Mouse (Mus musculus) cerebellum, postnatal 10 days (tissue): ENCODE data around the gene Dpf2.
"Not testable (repeated sequence)": the region's sequence is repeated elsewhere in the genome, so short reads cannot be mapped to it uniquely, and the experiment has no call there.

Source experiments
- DNase-seq, 2 experiments: peaks; one replicate each; pipeline ENCODE4 v3.0.0; 2021; ENCODE audit warnings: mixed read lengths in 2 of 2

The Dpf2 gene

DNA sequence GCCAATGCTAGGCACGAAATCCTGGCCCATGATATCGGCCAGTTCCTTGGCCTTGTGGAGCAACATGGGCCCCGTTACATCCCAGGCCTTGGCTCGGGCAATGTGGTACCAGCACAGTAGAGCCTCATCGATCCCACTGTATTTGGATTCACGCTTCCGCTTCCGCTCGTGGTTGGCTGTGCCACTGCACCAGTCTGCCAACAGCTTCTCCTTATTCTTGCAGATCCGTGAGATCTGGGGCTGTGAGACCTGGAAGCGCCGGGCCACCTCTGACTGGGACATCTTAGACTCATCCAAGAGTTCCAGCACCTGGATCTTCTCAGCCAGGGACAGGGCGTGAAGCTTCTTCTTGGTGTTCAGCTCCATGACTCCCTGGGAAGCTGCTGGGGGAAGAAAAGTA, 20.1 kb downstream of the Dpf2 start:
- peak in 1 of 2 experiments; percentile 33 for DNase-seq

DNA sequence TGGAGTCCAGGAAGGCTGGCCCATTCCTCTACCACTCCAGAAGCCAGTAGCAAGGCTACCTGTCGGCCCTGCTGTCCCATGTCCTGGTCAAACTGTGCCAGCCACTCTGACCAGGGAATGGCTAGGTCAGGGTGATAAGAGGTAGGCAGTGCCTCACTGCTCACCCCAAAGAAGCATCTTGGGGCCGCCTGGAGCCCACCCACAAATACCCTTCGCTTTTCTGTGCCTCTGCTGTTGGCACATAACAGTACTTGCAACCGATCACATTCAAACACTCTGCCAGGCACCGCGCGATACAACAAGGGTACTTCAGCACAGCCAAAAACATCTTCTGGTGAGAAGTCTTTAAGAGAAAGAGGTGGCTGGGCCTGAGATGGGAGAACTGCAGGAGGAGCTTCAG, 20.5 kb downstream of the Dpf2 start:
- DNase-seq, result no peak

DNA sequence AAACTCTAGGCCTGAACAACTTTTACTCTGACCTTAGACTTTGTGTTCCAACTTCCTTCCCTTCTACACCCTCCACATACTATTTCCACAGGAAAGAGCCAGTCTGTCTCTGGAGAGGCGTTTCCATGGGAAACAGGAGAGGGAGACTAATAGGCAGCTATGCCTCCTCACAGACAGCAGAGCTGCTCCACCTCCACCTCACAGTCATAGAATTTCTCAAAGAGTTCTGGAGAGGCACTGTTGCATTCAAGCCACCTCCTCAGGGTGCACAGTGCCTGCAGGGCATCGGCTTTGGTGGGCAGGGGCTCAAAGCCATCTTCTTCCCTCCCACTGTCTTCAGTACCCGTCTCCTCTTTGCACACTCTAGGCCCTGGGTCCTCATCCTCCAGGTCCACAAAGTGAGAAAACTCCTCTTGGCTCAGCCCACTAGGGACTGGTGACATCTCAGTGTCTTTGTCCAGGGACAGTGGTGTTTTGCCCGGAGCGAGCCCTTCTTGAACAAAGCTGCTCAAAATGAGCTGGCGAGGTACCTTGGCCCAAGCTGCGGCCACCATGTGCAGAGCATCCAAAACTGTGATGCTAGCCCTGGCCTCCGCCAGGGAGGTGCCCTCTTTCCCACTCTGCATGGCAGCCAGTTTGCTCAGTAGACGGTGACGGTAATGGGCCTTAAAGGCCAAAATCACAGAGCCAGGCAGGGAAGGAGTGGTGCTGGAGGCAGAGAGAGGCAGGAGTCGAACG, 21.1 kb downstream of the Dpf2 start:
- peak; percentile 41 to 57 for DNase-seq

DNA sequence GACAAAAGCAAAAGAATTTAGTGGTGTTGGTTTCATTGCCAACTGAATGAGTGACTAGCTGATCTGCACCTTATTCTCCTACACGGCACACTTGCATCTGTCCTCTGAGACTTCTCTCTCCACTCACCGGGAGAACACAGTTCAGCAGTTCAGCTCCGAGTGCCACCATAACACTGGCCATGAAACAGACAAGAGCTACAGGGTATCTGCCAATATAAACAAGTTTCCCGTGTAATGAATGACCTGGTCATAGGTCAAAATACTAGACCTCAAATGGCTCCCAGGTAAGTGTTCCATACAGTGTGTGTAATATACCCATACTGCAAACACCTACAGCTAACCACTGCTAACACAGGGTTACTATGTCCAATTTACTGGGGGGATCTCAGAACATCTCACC, 23.6 kb downstream of the Dpf2 start:
- DNase-seq, result no peak

DNA sequence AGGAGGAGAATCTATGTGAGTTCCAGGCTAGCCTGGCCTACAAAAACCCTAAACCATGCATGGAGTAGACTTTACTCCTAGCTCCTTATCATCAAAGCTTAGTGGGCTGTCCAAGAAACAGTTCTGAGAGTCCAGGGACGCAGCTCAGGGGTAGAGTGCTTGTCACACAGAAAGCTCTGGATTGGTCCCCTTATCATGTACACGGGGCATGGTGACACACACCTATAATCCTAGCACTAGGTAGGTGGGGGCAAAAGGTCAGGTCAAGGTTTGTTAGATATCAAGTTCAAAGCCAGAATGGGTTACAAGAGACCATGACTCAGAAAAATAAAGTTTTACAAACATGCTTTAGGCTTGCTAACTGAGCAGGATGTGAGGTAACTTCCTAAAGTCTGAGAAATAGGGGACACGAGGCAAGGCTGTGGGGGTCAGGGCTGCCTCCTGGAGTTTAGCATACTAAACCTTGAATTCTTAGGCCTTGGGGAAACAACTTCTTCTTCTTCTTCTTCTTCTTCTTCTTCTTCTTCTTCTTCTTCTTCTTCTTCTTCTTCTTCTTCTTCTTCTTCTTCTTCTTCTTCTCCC, 25.5 kb downstream of the Dpf2 start:
- DNase-seq, result no peak

DNA sequence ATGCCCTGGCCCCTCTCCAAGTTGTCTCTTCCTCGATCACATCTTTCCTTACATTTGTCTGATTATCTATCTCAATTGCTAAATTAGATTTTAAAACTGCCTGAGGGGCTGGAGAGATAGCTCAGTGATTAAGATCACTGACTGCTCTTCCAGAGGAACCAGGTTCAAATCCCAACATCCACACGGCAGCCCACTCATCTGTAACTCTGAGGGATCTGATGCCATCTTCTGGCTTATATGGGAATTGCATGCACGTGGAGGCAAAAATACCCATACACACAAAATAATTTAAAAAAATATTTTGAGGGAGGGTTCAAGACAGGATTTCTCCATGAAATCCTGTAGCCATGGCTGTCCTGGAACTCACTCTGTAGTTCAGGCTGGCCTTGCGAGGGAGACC, 27.0 kb downstream of the Dpf2 start:
- DNase-seq, result peak; percentile 40 to 56

DNA sequence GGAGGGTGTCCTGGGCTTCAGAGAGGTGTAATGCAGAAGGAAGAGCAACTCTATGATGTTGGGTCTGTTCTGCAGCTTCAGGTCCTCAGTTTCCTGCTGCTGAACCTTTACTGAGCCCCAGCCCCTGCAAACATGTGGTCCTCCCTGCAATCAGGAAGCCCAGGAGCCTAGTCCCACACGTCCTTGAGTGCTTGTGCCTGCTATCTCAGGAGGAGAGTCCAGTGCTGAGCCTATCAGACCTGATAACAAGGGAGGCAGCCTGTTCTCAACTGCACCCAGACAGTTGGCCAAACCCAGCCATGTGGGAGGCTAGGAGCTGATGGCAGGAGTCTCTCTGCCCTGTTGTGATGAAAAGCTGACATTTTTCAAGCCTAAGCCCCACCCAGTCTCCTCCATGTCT, 28.9 kb downstream of the Dpf2 start:
- no peak for DNase-seq

DNA sequence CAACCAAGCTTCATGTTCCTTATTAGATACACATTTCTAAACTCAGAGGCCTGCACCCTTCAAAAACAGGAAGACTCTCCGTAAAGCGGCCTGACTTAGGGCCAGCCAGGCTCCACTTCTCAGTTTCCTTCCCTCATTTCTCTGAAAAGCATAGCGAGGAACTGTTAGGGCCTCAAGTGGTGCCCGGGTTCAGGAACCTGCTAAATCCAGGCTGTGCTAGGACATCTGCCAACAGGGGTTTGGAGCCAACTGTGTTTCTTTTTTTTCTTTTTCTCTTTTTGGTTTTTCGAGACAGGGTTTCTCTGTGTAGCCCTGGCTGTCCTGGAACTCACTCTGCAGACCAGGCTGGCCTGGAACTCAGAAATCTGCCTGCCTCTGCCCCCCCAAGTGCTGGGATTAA, 30.7 kb downstream of the Dpf2 start:
- not testable (repeated sequence) for DNase-seq

DNA sequence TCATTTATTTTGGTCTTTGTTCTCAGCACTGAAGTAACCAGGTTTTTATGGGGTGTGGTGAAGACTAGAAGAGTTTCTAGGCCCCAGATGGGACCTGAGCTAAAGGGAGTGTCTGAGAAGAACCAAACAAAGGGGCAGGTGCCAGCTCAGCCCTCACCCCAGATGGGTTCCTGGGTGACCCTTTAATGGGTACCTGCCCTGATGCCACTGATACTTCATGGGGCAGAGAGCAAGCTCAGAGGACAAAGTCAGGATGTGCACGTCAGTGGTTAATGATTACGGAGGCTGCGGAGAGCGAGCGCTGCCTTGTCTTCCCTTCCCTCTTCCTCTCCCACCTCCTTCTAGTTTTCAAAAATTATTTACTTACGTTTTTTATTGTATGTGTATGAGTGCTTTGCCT, 31.7 kb downstream of the Dpf2 start:
- no peak for DNase-seq

DNA sequence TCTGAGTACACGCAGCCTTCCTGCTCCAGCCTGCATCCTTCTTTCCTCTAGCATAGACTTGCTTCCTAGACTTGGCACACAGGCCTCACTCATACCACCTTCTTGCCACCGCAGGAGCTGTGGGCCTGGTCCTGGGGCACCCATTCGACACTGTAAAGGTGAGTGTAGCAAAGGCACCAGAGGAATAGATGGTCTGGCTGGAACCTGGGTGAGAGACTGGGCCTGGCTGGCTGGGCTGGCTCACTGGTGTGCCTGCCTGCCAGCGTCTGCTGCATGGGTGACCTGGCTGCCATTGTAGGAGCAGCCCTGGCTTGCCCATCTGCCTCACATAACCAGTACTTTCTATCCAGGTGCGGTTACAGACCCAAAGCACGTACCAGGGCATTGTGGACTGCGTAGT, 33.1 kb downstream of the Dpf2 start:
- no peak for DNase-seq

DNA sequence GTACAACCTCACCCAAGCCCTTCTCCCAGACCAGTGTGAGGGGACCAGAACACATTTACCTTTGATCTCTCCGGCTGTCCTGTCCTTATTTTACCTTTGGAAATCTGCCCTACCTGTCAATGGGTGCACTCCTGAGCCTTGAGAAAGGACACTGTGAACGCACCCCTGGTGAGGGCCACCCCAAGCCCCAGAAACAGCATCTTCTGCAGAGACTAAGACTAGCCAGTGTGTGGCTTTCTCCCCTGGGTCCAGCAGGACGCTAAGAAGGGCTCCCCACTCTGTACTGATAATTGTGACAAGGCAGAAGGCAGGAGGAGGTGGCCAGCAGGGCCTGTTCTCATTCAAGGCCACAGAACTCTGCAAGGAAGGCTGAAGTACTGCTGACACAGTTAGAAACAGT, 33.9 kb downstream of the Dpf2 start:
- DNase-seq, result no peak

DNA sequence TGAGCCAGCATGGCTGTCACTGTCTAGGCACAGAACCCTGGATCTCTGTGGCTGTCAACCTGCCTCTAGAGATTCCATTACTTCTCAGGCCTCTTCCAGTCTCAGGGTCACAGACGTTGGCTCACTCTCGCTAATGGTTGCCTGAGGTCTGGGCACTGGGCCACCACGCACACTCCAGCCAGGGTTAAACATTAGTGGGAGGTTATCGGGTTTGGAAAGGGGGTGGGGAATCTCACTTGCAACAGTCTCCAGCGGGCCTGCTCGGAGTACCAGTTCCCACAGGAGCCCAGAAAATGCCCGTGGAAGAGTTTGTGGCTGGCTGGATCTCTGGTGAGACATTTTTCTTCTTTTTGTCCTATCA, 34.5 kb downstream of the Dpf2 start:
- peak; percentile 53 to 57 for DNase-seq

DNA sequence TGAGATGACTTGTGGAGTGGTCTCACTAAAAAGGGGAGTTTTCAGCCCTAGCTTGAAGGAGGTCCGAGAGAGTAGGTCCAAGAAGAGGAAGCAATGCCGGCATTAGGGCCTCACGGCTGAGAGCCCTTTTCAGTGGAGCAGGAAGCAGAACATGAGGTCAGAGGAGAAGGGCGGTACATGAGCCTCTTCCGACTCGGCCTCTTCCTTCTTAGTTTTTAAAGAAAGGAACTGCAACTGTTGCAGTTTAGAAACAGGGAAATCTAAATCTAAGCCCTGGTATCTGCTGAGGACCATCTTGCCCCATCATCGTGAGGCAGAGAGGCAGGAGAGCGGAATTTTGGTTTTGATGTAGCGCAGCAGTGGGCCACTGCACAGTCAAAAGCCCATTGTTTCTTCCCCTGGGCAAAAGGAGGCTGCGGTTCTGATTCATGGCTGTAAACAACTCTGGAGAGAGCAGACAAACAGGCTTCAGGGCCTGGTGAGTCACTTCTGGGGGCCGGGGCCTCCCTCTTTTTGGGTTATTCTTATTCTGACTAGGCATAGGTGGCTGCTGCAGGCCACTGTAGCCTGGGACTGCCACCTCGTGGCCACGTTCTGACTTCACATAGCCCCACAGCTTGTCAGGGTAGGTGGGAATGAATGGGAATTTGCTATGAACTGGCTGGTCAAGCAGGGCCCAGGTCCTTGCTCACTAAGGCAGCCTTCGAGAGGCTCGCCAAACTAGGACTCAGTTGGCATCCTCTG, 35.0 kb downstream of the Dpf2 start, which contains the start of gene Slc25a45:
Slc25a45 (plus strand) TSS at position 191 of the 744 bp plus-strand sequence.
- DNase-seq, result peak; percentile 86 to 88

DNA sequence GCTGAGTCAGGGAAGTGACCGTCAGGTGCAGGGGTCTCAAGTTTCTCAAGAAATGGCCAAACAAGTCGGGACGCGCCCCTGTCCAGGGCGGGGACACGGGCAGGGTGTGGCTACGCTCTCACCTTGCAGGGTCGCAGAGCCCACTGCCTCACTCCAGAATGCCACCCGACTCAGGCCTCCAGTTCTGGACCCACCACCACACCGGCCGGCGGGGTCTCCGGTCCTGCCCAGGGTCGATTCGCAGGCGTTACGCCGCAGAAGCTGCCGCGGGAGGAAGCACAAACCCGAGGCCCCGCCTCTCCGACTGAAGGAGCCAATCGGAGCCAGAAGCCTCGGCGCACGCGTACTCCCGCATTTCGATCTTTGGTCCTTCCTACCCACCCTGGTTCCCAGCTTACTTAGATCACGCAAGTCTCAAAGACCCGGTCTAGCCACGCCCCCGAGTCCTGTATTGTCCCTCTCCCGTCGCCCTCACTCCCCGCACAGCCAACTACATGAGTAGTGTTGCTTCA, 37.8 kb downstream of the Dpf2 start, which contains the start of gene Frmd8:
Frmd8 (minus strand) TSS at position 306 of the 512 bp plus-strand sequence.
- DNase-seq, result peak; percentile 95 to 97

DNA sequence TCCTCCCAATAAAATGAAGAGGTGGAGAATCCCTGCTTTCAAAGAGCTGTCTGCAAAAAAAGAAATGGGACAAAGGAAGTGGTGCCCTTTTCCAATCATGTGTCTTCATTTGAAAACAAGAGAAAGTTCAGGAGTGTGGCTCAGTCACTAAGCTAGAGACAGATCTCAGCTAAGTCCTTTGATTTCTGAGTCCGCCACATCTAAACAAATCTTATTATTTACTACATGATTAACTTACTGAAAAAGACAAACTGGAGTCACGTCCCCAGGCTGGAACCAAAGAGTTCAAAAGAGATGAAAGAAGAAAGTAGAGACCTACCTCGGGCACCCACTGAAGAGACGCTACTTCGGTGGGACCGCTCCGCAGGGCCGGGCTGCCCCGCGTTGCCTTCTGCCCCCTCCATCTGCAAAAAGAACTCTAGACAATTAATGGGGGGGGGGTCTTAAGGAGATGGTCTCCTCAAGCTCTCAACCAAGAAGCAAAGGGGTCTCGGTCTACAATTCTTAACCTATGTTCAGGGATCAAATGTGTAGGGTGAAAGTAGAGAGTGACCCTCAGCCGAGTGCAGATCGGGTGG, 38.3 kb downstream of the Dpf2 start:
- no peak for DNase-seq

DNA sequence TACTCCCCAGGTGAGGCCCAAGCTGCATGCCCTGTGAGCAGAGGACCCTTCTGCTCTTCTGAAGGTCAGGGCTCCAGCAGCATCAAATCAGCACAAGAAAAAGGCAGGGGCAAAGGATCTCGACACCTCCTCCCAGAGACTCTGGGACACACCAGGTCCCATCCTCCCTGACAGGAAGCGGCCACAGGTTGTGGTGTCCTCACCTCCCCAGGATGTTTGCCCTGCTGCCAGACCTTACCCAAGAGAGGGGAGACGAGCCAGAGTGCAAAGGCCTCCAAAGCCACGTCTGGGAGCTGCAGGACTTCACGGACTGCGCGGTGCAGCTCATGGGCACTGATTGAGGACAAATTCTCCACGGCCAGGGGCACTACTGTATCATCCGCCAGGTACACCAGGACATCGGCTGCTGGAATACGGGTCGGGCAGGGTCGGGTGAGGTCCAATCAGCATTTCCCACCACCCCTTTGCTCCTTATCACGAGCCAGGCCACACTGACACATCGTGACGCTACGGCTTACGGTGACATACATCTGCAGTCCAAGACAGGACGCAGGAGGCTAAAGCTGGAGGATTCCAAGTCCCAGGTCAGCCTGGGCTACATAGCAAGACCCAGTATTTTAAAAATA, 39.8 kb downstream of the Dpf2 start:
- DNase-seq, result no peak

DNA sequence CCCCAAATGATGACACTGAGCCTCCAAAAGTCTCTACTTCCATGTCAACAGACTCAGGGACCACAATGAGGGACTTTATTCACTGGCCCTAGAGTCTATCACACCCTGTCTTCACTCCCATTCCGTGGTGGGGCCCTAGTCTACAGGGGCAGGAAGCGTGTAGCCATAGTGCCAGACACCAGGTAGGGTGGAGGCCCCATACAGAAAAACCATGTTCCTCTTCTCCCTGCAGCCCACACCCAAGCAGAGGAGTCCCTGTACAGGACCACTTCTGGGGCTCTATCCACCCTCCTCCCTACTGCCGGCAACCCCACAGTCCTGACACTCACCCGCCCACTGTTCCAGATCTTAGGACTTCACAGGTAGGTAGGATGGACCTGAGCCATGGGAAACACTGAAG, 40.3 kb downstream of the Dpf2 start:
- no peak for DNase-seq

DNA sequence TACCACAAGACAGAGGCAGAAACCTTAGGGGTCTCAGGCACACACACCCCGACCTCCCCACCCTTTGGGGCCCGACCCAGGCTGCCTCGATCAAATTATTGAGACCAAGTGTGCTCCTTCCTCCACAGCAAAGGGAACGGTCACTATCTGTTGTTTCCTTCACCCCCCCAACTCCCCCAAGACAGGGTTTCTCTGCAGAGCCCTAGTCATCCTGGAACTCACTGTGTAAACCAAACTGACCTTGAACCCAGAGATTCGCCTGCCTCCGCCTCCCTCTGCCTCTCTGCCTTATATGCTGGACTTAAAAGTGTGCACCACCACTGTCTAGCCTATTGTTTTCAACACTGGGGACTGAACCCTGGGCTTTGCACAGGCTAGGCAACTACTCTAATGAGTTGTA, 41.1 kb downstream of the Dpf2 start:
- no peak for DNase-seq

DNA sequence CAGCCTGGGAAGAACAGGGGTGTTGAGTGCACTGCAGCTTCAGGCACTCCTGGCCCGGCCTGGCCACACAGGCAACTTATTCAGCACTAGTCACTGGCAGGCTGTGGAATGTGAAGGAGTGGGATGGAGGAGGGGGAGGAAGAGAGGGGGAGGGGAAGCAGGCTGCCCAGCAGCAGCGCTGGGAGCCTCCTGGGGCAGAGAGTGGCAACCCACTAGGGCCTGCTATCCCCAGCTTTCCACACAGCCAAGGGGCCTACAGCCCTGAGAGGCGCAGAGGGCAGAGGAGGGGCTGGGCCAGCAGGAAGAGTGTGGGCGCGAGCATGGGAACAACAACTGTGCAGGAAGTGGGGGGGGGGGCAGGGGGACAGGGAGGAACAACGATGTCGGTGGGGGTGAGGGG, 41.5 kb downstream of the Dpf2 start:
- no peak for DNase-seq

DNA sequence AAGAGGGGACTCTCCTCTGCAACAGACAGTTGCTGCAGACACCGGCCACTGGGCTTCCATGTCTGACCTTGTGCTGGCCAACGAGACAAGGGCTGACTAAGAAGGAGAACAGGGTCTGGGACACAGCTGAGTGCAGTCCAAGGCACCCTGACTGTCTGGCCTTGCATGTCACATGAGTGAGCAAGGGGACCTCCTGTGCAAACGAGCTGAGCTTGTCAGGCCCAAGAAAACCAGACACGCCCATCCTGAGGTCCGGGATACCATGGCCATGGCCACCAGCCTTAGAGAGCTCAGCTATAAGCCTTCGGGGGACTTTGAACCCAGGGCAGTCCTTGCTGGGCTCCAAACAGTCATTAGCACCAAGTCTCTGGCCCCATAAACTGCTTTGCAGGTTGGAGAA, 44.7 kb downstream of the Dpf2 start:
- DNase-seq, result no peak

DNA sequence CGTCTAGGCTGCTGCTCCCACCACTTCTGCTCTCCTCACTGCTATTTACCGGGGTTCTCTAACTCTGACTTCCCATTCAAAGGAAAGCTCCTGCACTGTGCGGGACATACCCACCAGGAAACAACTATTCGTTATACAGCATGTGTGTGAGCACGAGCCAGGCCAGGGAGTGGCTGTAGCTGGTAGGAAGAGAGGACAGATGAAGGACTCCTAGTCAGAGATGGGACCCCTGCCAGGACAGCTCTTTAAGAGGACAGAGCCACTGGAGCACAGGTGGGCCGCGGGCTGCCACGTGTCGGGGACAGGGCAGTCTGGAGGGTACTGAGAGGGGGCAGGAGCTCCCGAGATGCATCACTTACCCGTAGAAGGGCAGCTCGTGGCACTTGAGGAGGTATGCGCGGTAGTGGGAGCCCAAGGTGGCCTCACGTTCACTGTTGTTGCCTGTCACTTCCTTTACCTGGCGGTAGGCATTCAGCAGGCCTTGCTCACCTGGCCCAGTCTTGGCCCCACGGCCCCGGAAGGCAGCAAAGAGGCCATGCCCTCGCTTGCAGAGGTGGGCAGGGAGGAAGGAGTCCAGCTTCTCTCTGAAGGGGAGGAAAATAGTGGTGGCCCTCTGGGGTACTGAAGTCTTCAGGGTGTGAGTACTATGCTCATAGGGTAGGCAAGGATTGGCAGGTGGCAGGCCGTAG, 48.0 kb downstream of the Dpf2 start:
- no peak for DNase-seq

DNA sequence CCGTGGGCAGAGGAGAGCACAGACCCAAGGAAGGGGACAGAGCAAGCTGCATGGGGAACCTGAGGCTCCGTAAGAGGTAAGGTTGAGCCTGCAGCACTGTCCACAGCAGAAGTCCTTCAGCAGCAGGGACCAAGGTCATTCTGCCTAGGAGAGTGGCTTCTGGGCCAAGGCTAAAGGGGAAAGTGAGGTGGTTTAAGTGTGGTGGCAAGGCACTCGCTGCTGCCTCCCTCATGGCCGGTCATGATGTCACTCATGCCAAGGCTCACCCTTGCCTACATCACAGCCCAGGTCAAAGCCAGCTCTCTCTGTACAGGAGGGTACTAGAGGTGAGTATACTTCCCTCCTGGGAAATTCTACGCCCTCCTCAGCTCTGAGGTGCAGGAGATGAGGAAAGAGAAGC, 49.0 kb downstream of the Dpf2 start:
- DNase-seq, result no peak
